Mouse (Mus musculus): Measurements from ENCODE around the gene Zfp658.

Gene Zfp658

GRCm38 (mm10) chr7:43606896-43607742 lies 45.1 kb downstream of the Zfp658 start, which contains the start of gene Zfp819:
Gene Zfp819, plus strand, starts transcription at chr7:43607169.
- peak within 1 kb of the TSS; percentile 85 for H3K4me3 ChIP-seq (replicated peaks; ENCODE audit: low read length)
- peaks cover 62% of the 10 kb centered on the region for H3K4me1 ChIP-seq (replicated peaks; ENCODE audit: low read depth, low read length)
- peaks cover 6% of the 10 kb centered on the region; the same call in 1 of the 2 replicates for H3K9me3 ChIP-seq (ENCODE audit: low read length)
- no peaks in the 10 kb centered on the region for H3K27me3 ChIP-seq (ENCODE audit: insufficient read depth, low read length)
- TF ChIP-seq POU5F1 (IDR thresholded peaks at IDR 0.05; ENCODE audit: borderline replicate concordance, low read length), result no peak
- 0 out of 2 replicates have a peak, but pooled peaks have one; percentile 37 for TF ChIP-seq NANOG (IDR thresholded peaks at IDR 0.05; ENCODE audit: borderline replicate concordance, low read length)
- peaks cover 14% of the 10 kb centered on the region for H3K36me3 ChIP-seq (ENCODE audit: insufficient read depth, low read length)

GRCm38 (mm10) chr7:43607743-43608287 lies 45.8 kb downstream of the Zfp658 start:
- Histone ChIP-seq H3K27me3 (ENCODE audit: insufficient read depth, low read length) (no peaks in the 10 kb centered on the region), H3K36me3 (ENCODE audit: insufficient read depth, low read length) (peaks cover 21% of the 10 kb centered on the region), H3K9me3 (ENCODE audit: low read length) (peaks cover 6% of the 10 kb centered on the region; the same call in 1 of the 2 replicates), H3K4me1 (replicated peaks; ENCODE audit: low read depth, low read length) (peaks cover 63% of the 10 kb centered on the region), H3K4me3 (replicated peaks; ENCODE audit: low read length) (peak overlapping the region; percentile 85)
- TF ChIP-seq CTCF (conservative IDR thresholded peaks at IDR 0.05; ENCODE audit: low read length) (no peak), NANOG (IDR thresholded peaks at IDR 0.05; ENCODE audit: borderline replicate concordance, low read length) (no peak)

- H3K27me3 ChIP-seq (ENCODE audit: insufficient read depth, low read length), result no peaks in the 10 kb centered on the region
- peaks cover 27% of the 10 kb centered on the region for H3K36me3 ChIP-seq (ENCODE audit: insufficient read depth, low read length)
- no peak for TF ChIP-seq POU5F1 (IDR thresholded peaks at IDR 0.05; ENCODE audit: borderline replicate concordance, low read length)
- no peak for TF ChIP-seq CTCF (conservative IDR thresholded peaks at IDR 0.05; ENCODE audit: low read length)
- TF ChIP-seq NANOG (IDR thresholded peaks at IDR 0.05; ENCODE audit: borderline replicate concordance, low read length), result no peak
- peaks cover 6% of the 10 kb centered on the region; the same call in 1 of the 2 replicates for H3K9me3 ChIP-seq (ENCODE audit: low read length)
- peaks cover 59% of the 10 kb centered on the region for H3K4me1 ChIP-seq (replicated peaks; ENCODE audit: low read depth, low read length)
- peak overlapping the region; percentile 85 for H3K4me3 ChIP-seq (replicated peaks; ENCODE audit: low read length)
Measured at GRCm38 (mm10) chr7:43608316-43608824, 46.3 kb downstream of the Zfp658 start.

GRCm38 (mm10) chr7:43613816-43614551 lies 51.9 kb downstream of the Zfp658 start:
- Histone ChIP-seq H3K27me3 (ENCODE audit: insufficient read depth, low read length) (no peaks in the 10 kb centered on the region), H3K36me3 (ENCODE audit: insufficient read depth, low read length) (peaks cover 82% of the 10 kb centered on the region), H3K4me3 (replicated peaks; ENCODE audit: low read length) (no peak overlapping the region), H3K9me3 (ENCODE audit: low read length) (no peaks in the 10 kb centered on the region), H3K4me1 (replicated peaks; ENCODE audit: low read depth, low read length) (peaks cover 47% of the 10 kb centered on the region)
- no peak for TF ChIP-seq NANOG (IDR thresholded peaks at IDR 0.05; ENCODE audit: borderline replicate concordance, low read length)
- TF ChIP-seq CTCF (conservative IDR thresholded peaks at IDR 0.05; ENCODE audit: low read length), result no peak
- TF ChIP-seq POU5F1 (IDR thresholded peaks at IDR 0.05; ENCODE audit: borderline replicate concordance, low read length), result no peak

- H3K4me3 ChIP-seq (replicated peaks; ENCODE audit: low read length), result no peak overlapping the region
- H3K9me3 ChIP-seq (ENCODE audit: low read length), result no peaks in the 10 kb centered on the region
- peaks cover 11% of the 10 kb centered on the region for H3K4me1 ChIP-seq (replicated peaks; ENCODE audit: low read depth, low read length)
- H3K27me3 ChIP-seq (ENCODE audit: insufficient read depth, low read length), result no peaks in the 10 kb centered on the region
- peaks cover 31% of the 10 kb centered on the region for H3K36me3 ChIP-seq (ENCODE audit: insufficient read depth, low read length)
- TF ChIP-seq CTCF (conservative IDR thresholded peaks at IDR 0.05; ENCODE audit: low read length), result no peak
- no peak for TF ChIP-seq NANOG (IDR thresholded peaks at IDR 0.05; ENCODE audit: borderline replicate concordance, low read length)
- TF ChIP-seq POU5F1 (IDR thresholded peaks at IDR 0.05; ENCODE audit: borderline replicate concordance, low read length), result no peak
Measured at GRCm38 (mm10) chr7:43622927-43623326, 60.9 kb downstream of the Zfp658 start.

- Histone ChIP-seq H3K4me3 (replicated peaks; ENCODE audit: low read length) (peak overlapping the region; percentile 70), H3K9me3 (ENCODE audit: low read length) (no peaks in the 10 kb centered on the region), H3K27me3 (ENCODE audit: insufficient read depth, low read length) (no peaks in the 10 kb centered on the region), H3K36me3 (ENCODE audit: insufficient read depth, low read length) (peaks cover 22% of the 10 kb centered on the region), H3K4me1 (replicated peaks; ENCODE audit: low read depth, low read length) (peaks cover 11% of the 10 kb centered on the region)
- TF ChIP-seq POU5F1 (IDR thresholded peaks at IDR 0.05; ENCODE audit: borderline replicate concordance, low read length) (no peak), CTCF (conservative IDR thresholded peaks at IDR 0.05; ENCODE audit: low read length) (no peak), NANOG (IDR thresholded peaks at IDR 0.05; ENCODE audit: borderline replicate concordance, low read length) (no peak)
Measured at GRCm38 (mm10) chr7:43623819-43624218, 61.8 kb downstream of the Zfp658 start.

Measured in E14TG2a.4 (cell line).